Mouse (Mus musculus) intestine, postnatal 0 days (tissue): ENCODE results near the gene Fpgs. TPM values are rescaled to one million over a fixed set of nuclear protein-coding genes. Genes with fewer than 3 reads are reported as not detected.
A peak's percentile ranks its signal among the peaks of the same experiment; 100 is the strongest.

Experiments
- ATAC-seq: fragments of 200-750 bp; cut with Nextera tagmentation; 2 replicates; pipeline ENCODE4 v1.8.0; 2017; ENCODE audit warnings: mild to moderate bottlenecking, moderate TSS enrichment, moderate library complexity
- H3K27ac ChIP-seq: fragments of 300-500 bp; sonication (generic); 2 replicates; pipeline ENCODE4 v1.5.1; 2014; ENCODE audit warnings: mild to moderate bottlenecking, low read depth, low read length, moderate library complexity
- H3K27me3 ChIP-seq: fragments of 300-500 bp; sonication (generic); replicated peaks from 2 replicates; pipeline ENCODE4 v1.6.1; 2014; ENCODE audit warnings: low read length, mixed read lengths; ENCODE audit not compliant: control insufficient read depth, insufficient read depth
- H3K36me3 ChIP-seq: fragments of 300-500 bp; sonication (generic); 2 replicates; pipeline ENCODE4 v1.6.1; 2014; ENCODE audit warnings: mild to moderate bottlenecking, moderate library complexity; ENCODE audit not compliant: control insufficient read depth, insufficient read depth
- H3K4me1 ChIP-seq: fragments of 300-500 bp; sonication (generic); replicated peaks from 2 replicates; pipeline ENCODE4 v1.6.1; 2014; ENCODE audit warnings: antibody characterized with exemption, low read length, mixed read lengths; ENCODE audit not compliant: control insufficient read depth, insufficient read depth
- H3K4me2 ChIP-seq: fragments of 300-500 bp; sonication (generic); replicated peaks from 2 replicates; pipeline ENCODE4 v1.6.1; 2014; ENCODE audit warnings: low read depth, mild to moderate bottlenecking, moderate library complexity
- H3K4me3 ChIP-seq: fragments of 300-500 bp; sonication (generic); 2 replicates; pipeline ENCODE4 v1.5.1; 2014; ENCODE audit warnings: low read depth, low read length
- H3K9ac ChIP-seq: fragments of 300-500 bp; sonication (generic); 2 replicates; pipeline ENCODE4 v1.6.1; 2014; ENCODE audit warnings: mild to moderate bottlenecking, low read depth, low read length
- H3K9me3 ChIP-seq: fragments of 300-500 bp; sonication (generic); 2 replicates; pipeline ENCODE4 v1.6.1; 2016; ENCODE audit warnings: mixed run types; ENCODE audit not compliant: control insufficient read depth
- CTCF ChIP-seq: sonication (generic); IDR thresholded peaks from 2 replicates; pipeline ENCODE4 v1.5.1; 2016; ENCODE audit warnings: low read depth, mild to moderate bottlenecking, control low read depth, antibody characterized with exemption, moderate library complexity
- WGBS: fragments of 180-500 bp; shearing (Covaris S2); extraction: QIAGEN DNeasy Blood & Tissue Kit; methylation state at CpG from one replicate; pipeline ENCODE4 v1.1.7; 2014; 5-methylcytosine and 5-hydroxymethylcytosine counted together
- polyA plus RNA-seq: library from polyadenylated mRNA; unstranded; fragments of >200 nt; fragmentation: Nextera tagmentation; extraction: Ambion mirVana; gene quantifications from 2 replicates; pipeline ENCODE4 v1.2.1, GENCODE M21; 2015

The Fpgs gene
- polyA plus RNA-seq, 1 experiment from 2014 or later: 12.4 TPM

- 25% methylated on average over 5 of the region's 5 CpGs for WGBS
- H3K9ac ChIP-seq: no peak overlapping the region
- H3K4me2 ChIP-seq: no peak overlapping the region
- peaks cover 38% of the 10 kb centered on the region; the same call in 1 of the 2 replicates for H3K36me3 ChIP-seq
- no peaks in the 10 kb centered on the region for H3K27me3 ChIP-seq
- no peak overlapping the region for H3K27ac ChIP-seq
- no peak overlapping the region for H3K4me3 ChIP-seq
- no peaks in the 10 kb centered on the region for H3K9me3 ChIP-seq
- ATAC-seq: peak; percentile 18; the same call in 1 of the 2 replicates
- H3K4me1 ChIP-seq: peaks cover 4% of the 10 kb centered on the region
- TF ChIP-seq CTCF: peak; percentile 100
These were observed 14.5 kb downstream of the Fpgs start for GRCm38 (mm10) chr2:32689420-32689819.

- no peaks in the 10 kb centered on the region for H3K9me3 ChIP-seq
- H3K9ac ChIP-seq: no peak overlapping the region
- no peak overlapping the region for H3K4me3 ChIP-seq
- H3K27me3 ChIP-seq: no peaks in the 10 kb centered on the region
- peaks cover 54% of the 10 kb centered on the region for H3K36me3 ChIP-seq
- 92% methylated on average over 8 of the region's 8 CpGs for WGBS
- TF ChIP-seq CTCF: no peak
- no peaks in the 10 kb centered on the region for H3K4me1 ChIP-seq
- H3K27ac ChIP-seq: no peak overlapping the region
- no peak for ATAC-seq
- H3K4me2 ChIP-seq: no peak overlapping the region
These were observed 16.4 kb downstream of the Fpgs start for GRCm38 (mm10) chr2:32687562-32687961.

GRCm38 (mm10) chr2:32686640-32687039 lies 17.3 kb downstream of the Fpgs start:
- Histone ChIP-seq H3K27ac (peak overlapping the region; percentile 28; the same call in 1 of the 2 replicates), H3K36me3 (peaks cover 62% of the 10 kb centered on the region), H3K4me3 (no peak overlapping the region), H3K9ac (no peak overlapping the region), H3K9me3 (no peaks in the 10 kb centered on the region), H3K27me3 (no peaks in the 10 kb centered on the region), H3K4me1 (no peaks in the 10 kb centered on the region), H3K4me2 (no peak overlapping the region)
- TF ChIP-seq CTCF: no peak
- 86% methylated on average over 6 of the region's 6 CpGs for WGBS
- ATAC-seq: no peak

- Histone ChIP-seq H3K9me3 (no peaks in the 10 kb centered on the region), H3K4me3 (no peak overlapping the region), H3K4me2 (no peak overlapping the region), H3K36me3 (peaks cover 70% of the 10 kb centered on the region), H3K9ac (no peak overlapping the region), H3K27ac (no peak overlapping the region; the same call in 1 of the 2 replicates), H3K4me1 (peaks cover 4% of the 10 kb centered on the region; the same call in 1 of the 2 replicates), H3K27me3 (no peaks in the 10 kb centered on the region)
- ATAC-seq: peak; percentile 32; the same call in 1 of the 2 replicates
- no peak for TF ChIP-seq CTCF
- 89% methylated on average over 3 of the region's 3 CpGs for WGBS
These were observed 18.1 kb downstream of the Fpgs start for GRCm38 (mm10) chr2:32685807-32686206.

- Histone ChIP-seq H3K4me1 (peaks cover 9% of the 10 kb centered on the region), H3K27ac (no peak overlapping the region), H3K27me3 (no peaks in the 10 kb centered on the region), H3K4me2 (no peak overlapping the region), H3K9me3 (no peaks in the 10 kb centered on the region), H3K9ac (no peak overlapping the region), H3K36me3 (peaks cover 74% of the 10 kb centered on the region), H3K4me3 (no peak overlapping the region)
- no peak for ATAC-seq
- TF ChIP-seq CTCF: no peak
- 86% methylated on average over 15 of the region's 15 CpGs for WGBS
These were observed 19.1 kb downstream of the Fpgs start for GRCm38 (mm10) chr2:32684681-32685428.

GRCm38 (mm10) chr2:32683701-32684100 lies 20.2 kb downstream of the Fpgs start:
- no peak for TF ChIP-seq CTCF
- H3K4me3 ChIP-seq: no peak overlapping the region
- no peak overlapping the region for H3K9ac ChIP-seq
- H3K4me2 ChIP-seq: no peak overlapping the region
- 86% methylated on average over 10 of the region's 10 CpGs for WGBS
- peaks cover 78% of the 10 kb centered on the region for H3K36me3 ChIP-seq
- no peak for ATAC-seq
- no peaks in the 10 kb centered on the region for H3K27me3 ChIP-seq
- no peaks in the 10 kb centered on the region for H3K9me3 ChIP-seq
- no peak overlapping the region for H3K27ac ChIP-seq
- peaks cover 9% of the 10 kb centered on the region for H3K4me1 ChIP-seq
